Mouse (Mus musculus) lung, adult 2 months (tissue): ENCODE measurements around the gene Tead1. TPM values are rescaled to one million over a fixed set of nuclear protein-coding genes. Genes with fewer than 3 reads are reported as not detected.

ENCODE experiments used
- DNase-seq: peaks from one replicate; pipeline ENCODE4 v3.0.0; 2022
- H3K4me1 ChIP-seq: fragments of 200-500 bp; 2 replicates; pipeline ENCODE4 v1.6.1; 2011; ENCODE audit warnings: low read length; ENCODE audit not compliant: control insufficient read depth, insufficient read depth
- H3K4me3 ChIP-seq: fragments of 200-500 bp; replicated peaks from 2 replicates; pipeline ENCODE3; 2011; ENCODE audit warnings: low read depth, mild to moderate bottlenecking, control low read depth, low read length; ENCODE audit errors: extremely low read depth
- CTCF ChIP-seq: fragments of 200-500 bp; IDR thresholded peaks from 2 replicates; pipeline ENCODE4 v1.5.1; 2011; ENCODE audit warnings: mild to moderate bottlenecking, low read length, control low read depth; ENCODE audit not compliant: insufficient read depth
- POLR2A ChIP-seq: fragments of 200-500 bp; IDR thresholded peaks from 2 replicates; pipeline ENCODE4 v1.6.1; 2011; ENCODE audit warnings: low read depth, mild to moderate bottlenecking, control low read depth, low read length, borderline replicate concordance; ENCODE audit errors: extremely low read depth
- WGBS: fragments of 180-500 bp; shearing (Covaris S2); methylation state at CpG from one replicate; pipeline ENCODE4 v1.1.7; 2018; 5-methylcytosine and 5-hydroxymethylcytosine counted together
- polyA plus RNA-seq: library from polyadenylated mRNA; depleted of rRNA; stranded (reverse); fragments of >200 nt; gene quantifications from 2 replicates; pipeline ENCODE4 v1.2.3, GENCODE M21; 2012

The Tead1 gene
- polyA plus RNA-seq, 1 experiment: 45.9 TPM

GRCm38 (mm10) chr7:112852149-112852839, 173.2 kb downstream of the Tead1 start:
- DNase-seq: no peak
- TF ChIP-seq POLR2A: no peak
- TF ChIP-seq CTCF: no peak
- H3K4me3 ChIP-seq: no peak overlapping the region
- WGBS: 56% methylated on average over 7 of the region's 7 CpGs
- H3K4me1 ChIP-seq: peaks cover 8% of the 10 kb centered on the region

DNA sequence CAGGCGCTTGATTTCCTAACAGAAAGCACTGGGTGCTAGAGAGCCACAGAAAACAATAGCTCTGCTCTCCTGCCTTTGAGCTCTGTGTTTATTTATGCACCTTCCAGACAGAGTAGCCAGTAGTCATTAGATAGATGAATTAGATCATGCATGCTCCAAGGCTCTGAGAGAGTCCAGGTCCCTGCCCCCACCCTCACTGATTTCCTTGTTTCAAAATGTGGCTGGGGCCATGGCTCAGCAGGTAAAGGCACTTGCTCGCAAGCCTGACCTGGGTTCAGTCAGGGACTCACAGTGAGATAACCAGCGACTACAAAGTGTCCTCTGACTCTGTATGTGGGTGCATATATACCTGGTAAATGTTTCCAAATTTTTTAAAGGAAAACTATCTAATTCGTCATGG, 174.7 kb downstream of the Tead1 start:
- no peak for DNase-seq
- no peak for TF ChIP-seq CTCF
- no peak for TF ChIP-seq POLR2A
- Histone ChIP-seq H3K4me1 (peaks cover 8% of the 10 kb centered on the region), H3K4me3 (no peak overlapping the region)
- 57% methylated on average over 4 of the region's 4 CpGs for WGBS

DNA sequence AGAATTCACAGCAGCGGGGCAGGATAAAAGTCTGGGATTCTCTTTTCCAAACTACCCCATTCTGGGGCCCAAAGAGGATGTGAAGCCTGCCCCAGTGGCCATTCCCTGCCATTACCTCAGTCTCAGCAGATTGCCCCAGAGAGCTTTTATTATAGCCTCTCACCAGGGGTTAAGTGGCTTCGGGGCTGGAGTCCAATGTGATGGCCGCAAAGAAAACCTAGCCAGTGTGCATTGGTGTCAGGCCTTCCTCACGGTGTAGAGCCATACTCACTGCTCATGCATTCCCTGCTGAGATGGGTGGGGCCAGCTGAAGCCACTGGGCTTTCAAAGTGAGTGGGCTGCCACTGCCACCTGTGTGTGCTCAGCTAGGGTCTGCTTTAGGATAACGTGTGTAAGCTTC, 175.4 kb downstream of the Tead1 start:
- no peak for TF ChIP-seq CTCF
- no peak for TF ChIP-seq POLR2A
- peaks cover 8% of the 10 kb centered on the region for H3K4me1 ChIP-seq
- no peak overlapping the region for H3K4me3 ChIP-seq
- 53% methylated on average over 5 of the region's 5 CpGs for WGBS
- no peak for DNase-seq

DNA sequence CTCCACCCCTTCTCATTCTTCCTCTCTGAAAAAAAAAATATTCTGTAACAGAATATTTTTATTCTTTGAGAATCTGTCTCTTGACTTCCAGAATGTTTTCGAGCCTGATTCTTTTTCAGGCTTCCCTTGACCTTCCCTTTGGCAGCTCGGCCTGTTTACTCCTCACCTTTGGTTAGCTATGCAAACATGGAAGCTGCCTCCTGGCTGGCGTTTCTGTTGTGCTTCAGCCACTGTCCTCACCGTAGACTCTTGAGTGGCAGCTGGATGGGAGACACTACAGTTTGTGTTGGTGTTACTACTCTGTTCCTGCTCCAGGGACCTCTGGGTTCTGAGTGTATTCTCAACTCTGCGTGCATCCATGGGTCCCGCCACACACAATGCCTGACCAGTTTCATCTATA, 176.3 kb downstream of the Tead1 start:
- Histone ChIP-seq H3K4me1 (peaks cover 8% of the 10 kb centered on the region), H3K4me3 (no peak overlapping the region)
- TF ChIP-seq CTCF (no peak), POLR2A (no peak)
- DNase-seq: no peak
- 57% methylated on average over 6 of the region's 6 CpGs for WGBS

DNA sequence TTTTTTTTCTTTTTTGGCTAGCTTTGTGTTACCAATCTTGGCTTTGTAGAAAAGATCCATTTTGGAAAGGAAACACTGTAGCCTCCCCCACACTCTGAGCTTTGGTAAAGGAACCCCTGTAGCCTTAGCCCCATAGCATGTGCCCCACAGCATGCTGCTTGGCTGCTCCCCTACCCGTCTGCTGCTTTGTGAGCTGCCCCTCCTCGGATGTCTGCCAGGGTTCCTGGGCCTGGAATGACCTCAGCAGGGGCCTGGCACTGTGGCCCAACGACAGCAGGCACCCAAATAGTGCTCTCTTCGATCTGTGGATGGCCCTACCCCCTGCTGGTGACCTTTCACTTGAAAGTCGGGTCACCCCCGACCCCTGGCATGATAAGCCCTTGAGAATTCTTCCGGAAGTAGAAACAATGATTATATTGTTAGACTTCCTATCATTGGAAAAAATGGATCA, 177.0 kb downstream of the Tead1 start:
- no peak for DNase-seq
- Histone ChIP-seq H3K4me3 (no peak overlapping the region), H3K4me1 (peaks cover 8% of the 10 kb centered on the region)
- TF ChIP-seq POLR2A (no peak), CTCF (no peak)
- 36% methylated on average over 7 of the region's 7 CpGs for WGBS

GRCm38 (mm10) chr7:112856583-112856982, 177.5 kb downstream of the Tead1 start:
- Histone ChIP-seq H3K4me3 (no peak overlapping the region), H3K4me1 (peaks cover 8% of the 10 kb centered on the region)
- 84% methylated on average over 10 of the region's 10 CpGs for WGBS
- no peak for DNase-seq
- TF ChIP-seq CTCF: no peak
- TF ChIP-seq POLR2A: no peak

- no peak for TF ChIP-seq CTCF
- H3K4me1 ChIP-seq: peaks cover 2% of the 10 kb centered on the region; the same call in 1 of the 2 replicates
- WGBS: 58% methylated on average over 6 of the region's 6 CpGs
- no peak for DNase-seq
- H3K4me3 ChIP-seq: no peak overlapping the region
These were observed 180.8 kb downstream of the Tead1 start for GRCm38 (mm10) chr7:112859887-112860286.

GRCm38 (mm10) chr7:112862086-112862485, 183.0 kb downstream of the Tead1 start:
- DNase-seq: no peak
- Histone ChIP-seq H3K4me3 (no peak overlapping the region), H3K4me1 (no peaks in the 10 kb centered on the region)
- TF ChIP-seq CTCF (no peak), POLR2A (no peak)
- WGBS: 91% methylated on average over 5 of the region's 5 CpGs

DNA sequence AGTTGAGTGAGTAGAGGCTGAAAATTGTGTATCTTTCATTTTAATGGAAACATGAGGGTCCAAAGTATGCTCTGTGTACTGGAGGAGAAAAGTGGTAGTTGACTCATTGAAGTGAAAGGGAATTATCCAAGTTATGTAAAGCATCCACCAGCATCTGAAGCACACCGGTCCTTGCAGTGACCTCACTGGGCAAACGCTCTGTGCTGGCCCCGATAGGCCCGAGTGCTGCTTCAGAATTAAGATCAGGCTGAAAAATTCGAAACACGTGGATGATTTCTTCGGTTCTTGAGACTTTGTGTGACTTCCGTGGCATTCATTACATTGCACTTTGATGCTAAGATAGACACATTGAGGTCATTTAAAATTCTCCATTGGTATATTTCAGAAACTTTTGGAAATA, 185.1 kb downstream of the Tead1 start:
- no peak for DNase-seq
- 73% methylated on average over 8 of the region's 8 CpGs for whole genome bisulfite sequencing
- Histone ChIP-seq H3K4me1 (no peaks in the 10 kb centered on the region), H3K4me3 (no peak overlapping the region)
- no peak for TF ChIP-seq POLR2A
- TF ChIP-seq CTCF: no peak

GRCm38 (mm10) chr7:112865739-112866138, 186.6 kb downstream of the Tead1 start:
- Histone ChIP-seq H3K4me1 (no peaks in the 10 kb centered on the region), H3K4me3 (no peak overlapping the region)
- WGBS: 7% methylated on average over 2 of the region's 2 CpGs
- peak; percentile 62 for DNase-seq
- TF ChIP-seq CTCF: peak; percentile 88
- TF ChIP-seq POLR2A: no peak
